Mouse (Mus musculus) embryonic facial prominence, embryonic 12.5 days (tissue): ENCODE results near the gene AW209491. TPM values are rescaled to one million over a fixed set of nuclear protein-coding genes. Genes with fewer than 3 reads are reported as not detected.

ENCODE experiments used
- ATAC-seq: fragments of 200-750 bp; cut with Nextera tagmentation; 2 replicates; pipeline ENCODE4 v1.8.0; 2017; ENCODE audit not compliant: insufficient number of reproducible peaks, insufficient read depth, low FRiP score, low TSS enrichment
- H3K27ac ChIP-seq: fragments of 300-500 bp; sonication (generic); 2 replicates; pipeline ENCODE4 v1.5.1; 2016; ENCODE audit warnings: mild to moderate bottlenecking
- H3K27me3 ChIP-seq: fragments of 300-500 bp; sonication (generic); 2 replicates; pipeline ENCODE4 v1.6.1; 2016; ENCODE audit warnings: mild to moderate bottlenecking, moderate library complexity
- H3K36me3 ChIP-seq: fragments of 300-500 bp; sonication (generic); 2 replicates; pipeline ENCODE4 v1.6.1; 2016; ENCODE audit warnings: mild to moderate bottlenecking
- H3K4me1 ChIP-seq: fragments of 300-500 bp; sonication (generic); 2 replicates; pipeline ENCODE4 v1.6.1; 2016
- H3K4me2 ChIP-seq: fragments of 300-500 bp; sonication (generic); replicated peaks from 2 replicates; pipeline ENCODE4 v1.6.1; 2016; ENCODE audit warnings: mild to moderate bottlenecking, moderate library complexity
- H3K4me3 ChIP-seq: fragments of 300-500 bp; sonication (generic); 2 replicates; pipeline ENCODE4 v1.5.1; 2016; ENCODE audit warnings: mild to moderate bottlenecking
- H3K9ac ChIP-seq: fragments of 300-500 bp; sonication (generic); 2 replicates; pipeline ENCODE4 v1.6.1; 2016; ENCODE audit warnings: mild to moderate bottlenecking, moderate library complexity
- H3K9me3 ChIP-seq: fragments of 300-500 bp; sonication (generic); 2 replicates; pipeline ENCODE4 v1.6.1; 2016; ENCODE audit warnings: mild to moderate bottlenecking, moderate library complexity
- WGBS: fragments of 180-500 bp; shearing (Covaris S2); methylation state at CpG from one replicate; pipeline ENCODE4 v1.1.7; 2016; 5-methylcytosine and 5-hydroxymethylcytosine counted together
- polyA plus RNA-seq: library from polyadenylated mRNA; unstranded; fragments of >200 nt; fragmentation: Nextera tagmentation; extraction: Ambion mirVana; gene quantifications from 2 replicates; pipeline ENCODE4 v1.2.1, GENCODE M21; 2016

AW209491 gene
- polyA plus RNA-seq, 1 experiment from 2014 or later = 30.6 TPM

- Histone ChIP-seq H3K4me3 (no peak overlapping the region), H3K9ac (no peak overlapping the region), H3K36me3 (no peaks in the 10 kb centered on the region), H3K27ac (no peak overlapping the region), H3K9me3 (no peaks in the 10 kb centered on the region), H3K4me1 (no peaks in the 10 kb centered on the region), H3K4me2 (no peak overlapping the region), H3K27me3 (no peaks in the 10 kb centered on the region)
- 26% methylated on average over 2 of the region's 2 CpGs for WGBS
- no peak for ATAC-seq
Observed at GRCm38 (mm10) chr13:14670342-14670741, 40.4 kb downstream of the AW209491 start.

Other genes with a start within 250 kb of the AW209491 start
- gene Hecw1, start 106.9 kb upstream of the AW209491 start, polyA plus RNA-seq = 2.9 and 4.1 TPM in 2 replicates
- gene Mrpl32, start 17.0 kb upstream of the AW209491 start, polyA plus RNA-seq = 116 and 117 TPM in 2 replicates
- 181 and 186 TPM in 2 replicates for gene Psma2, start 16.9 kb upstream of the AW209491 start, polyA plus RNA-seq